Mouse (Mus musculus) adrenal gland, postnatal 36 days (tissue): ENCODE measurements around the gene Hyou1. TPM values are rescaled to one million over a fixed set of nuclear protein-coding genes. Genes with fewer than 3 reads are reported as not detected.
"Not testable (repeated sequence)": the region's sequence is repeated elsewhere in the genome, so short reads cannot be mapped to it uniquely, and the experiment has no call there.

ENCODE experiments used
- DNase-seq, 2 experiments: peaks; one replicate each; pipeline ENCODE4 v3.0.0; 2021; ENCODE audit warnings: mixed read lengths in 1 of 2
- total RNA-seq, 2 experiments: library from RNA; stranded (reverse); gene quantifications; 2 replicates each; pipeline ENCODE4 v1.2.3; 2021

Gene Hyou1
- total RNA-seq, 2 experiments from 2014 or later, result 203 to 204 TPM

DNA sequence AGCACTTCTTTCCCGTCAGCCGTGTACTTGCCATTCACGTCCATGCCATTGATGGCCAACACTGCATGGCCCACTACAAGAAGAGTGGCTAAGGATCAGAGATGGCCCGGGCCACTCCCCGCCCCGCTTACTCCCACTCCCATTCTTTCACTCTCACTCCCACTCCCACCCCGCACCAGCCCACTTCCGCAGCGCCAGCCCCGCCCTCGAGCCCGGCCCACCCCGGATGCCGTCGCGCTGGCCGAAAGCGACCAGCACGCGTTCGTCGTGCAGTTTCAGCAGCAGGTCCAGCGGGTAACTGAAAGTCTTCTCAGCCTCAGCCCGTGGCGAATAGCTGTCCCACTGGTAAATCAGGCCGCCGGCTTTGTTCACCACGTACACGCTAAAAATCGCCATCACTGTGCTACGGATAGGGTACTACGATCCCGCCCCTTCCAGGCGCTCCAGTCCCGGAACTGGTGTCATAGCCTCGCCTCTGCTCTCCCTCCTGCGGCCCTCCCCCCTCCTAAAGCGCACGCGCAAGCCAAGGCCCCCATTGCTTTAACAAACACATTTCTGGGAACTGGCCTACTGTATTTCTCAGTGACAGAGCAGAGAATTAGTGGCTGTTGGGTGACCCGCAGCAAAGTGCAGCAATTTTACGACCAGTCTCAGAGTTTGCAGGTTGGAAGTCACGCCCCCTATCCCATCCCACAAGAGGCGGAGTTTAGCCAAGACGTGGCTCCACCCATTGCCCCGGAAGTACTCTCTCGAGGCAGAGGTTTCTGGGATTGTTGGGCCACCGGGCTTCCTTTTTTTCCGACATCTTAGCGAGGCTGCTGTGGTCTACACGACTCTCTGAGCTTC, 27.8 kb downstream of the Hyou1 start, which contains the start of the genes Rps25 and Trappc4:
TSS of gene Rps25 (plus strand) at position 234 of the 846 bp plus-strand sequence.
TSS of gene Trappc4 (minus strand) at position 695 of the 846 bp plus-strand sequence.
- DNase-seq, result peak; percentile 93 to 95

DNA sequence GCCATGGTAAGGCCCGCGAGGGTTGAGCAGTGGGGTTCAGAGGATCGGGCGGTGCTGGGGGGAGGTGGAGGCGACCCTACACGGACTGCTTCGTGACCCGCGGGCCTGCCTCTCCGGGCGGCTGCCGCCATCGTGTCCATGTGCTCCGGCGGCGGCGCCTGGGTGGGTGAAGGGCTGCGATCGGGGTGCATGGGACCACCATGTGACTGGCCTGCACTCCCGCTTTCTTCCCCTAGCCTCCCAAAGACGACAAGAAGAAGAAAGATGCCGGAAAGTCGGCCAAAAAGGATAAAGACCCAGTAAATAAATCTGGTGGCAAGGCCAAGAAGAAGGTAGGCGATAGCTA, 28.4 kb downstream of the Hyou1 start:
- no peak for DNase-seq

DNA sequence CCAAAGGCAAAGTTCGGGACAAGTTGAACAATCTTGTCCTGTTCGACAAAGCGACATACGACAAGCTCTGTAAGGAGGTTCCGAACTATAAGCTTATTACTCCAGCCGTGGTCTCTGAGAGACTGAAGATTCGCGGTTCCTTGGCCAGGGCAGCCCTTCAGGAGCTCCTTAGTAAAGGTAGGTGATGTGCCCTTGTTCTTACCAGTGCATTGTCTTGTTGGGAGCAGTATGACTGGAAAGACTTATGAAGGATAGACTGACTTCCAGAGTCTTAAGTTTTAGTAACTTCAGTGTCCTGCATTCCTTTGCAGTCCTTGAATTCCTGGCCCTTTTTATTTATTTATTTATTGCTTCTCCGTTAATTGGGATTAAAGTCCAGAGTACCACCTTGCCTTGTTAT, 29.4 kb downstream of the Hyou1 start:
- not testable (repeated sequence) for DNase-seq

DNA sequence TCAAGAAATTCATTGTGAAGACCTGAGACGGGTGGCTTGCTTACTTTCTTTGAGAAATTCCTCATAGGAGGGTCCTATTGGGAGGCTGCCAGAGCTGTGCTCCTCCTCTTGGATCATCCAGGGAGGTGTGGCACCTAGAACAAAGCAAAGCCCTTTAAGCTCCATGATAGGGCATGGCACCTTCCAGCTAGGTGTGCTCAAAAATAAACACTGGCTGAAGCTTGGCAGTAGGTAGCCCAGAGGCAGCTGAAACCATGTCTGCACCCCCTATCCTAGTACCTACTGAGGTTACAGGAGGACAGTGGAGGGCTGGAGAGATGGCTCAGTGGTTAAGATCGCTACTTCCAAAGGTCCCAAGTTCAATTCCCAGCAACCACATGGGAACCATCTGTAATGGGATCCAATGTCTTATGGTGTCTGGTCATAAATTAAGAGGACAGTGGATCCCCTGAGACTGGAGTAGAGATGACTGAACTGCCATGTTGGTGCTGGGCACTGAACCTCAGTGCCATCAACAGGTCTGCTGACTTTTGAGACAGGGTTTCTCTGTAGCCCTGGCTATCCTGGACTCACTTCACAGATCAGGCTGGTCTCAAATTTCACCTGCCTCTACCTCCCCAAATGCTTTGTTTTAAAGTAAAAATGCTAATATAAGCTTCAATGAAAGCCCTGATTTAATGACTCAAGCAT, 31.5 kb downstream of the Hyou1 start:
- DNase-seq, result no peak

DNA sequence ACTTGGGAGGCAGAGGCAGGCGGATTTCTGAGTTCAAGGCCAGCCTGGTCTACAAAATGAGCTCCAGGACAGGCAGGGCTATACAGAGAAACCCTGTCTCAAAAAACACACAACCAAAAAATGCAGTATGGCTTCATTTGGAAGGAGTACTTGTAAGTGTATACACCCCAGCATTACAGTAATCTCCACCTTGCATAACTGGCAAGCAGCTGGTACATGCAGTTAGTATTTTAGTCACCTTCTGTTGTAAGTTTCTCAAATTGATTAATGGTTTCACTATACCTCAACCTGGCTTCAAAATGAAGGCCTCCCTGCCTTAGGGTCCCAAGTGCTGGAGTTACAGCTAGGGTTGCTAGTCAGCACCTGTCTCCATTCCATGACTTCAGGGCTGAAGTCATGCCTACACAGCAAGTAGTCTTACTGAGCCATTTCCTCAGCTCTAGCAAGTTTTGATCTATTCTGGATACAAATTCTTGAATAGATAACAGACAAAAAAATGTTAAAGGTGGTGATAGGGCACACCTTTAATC, 32.4 kb downstream of the Hyou1 start:
- no peak for DNase-seq

DNA sequence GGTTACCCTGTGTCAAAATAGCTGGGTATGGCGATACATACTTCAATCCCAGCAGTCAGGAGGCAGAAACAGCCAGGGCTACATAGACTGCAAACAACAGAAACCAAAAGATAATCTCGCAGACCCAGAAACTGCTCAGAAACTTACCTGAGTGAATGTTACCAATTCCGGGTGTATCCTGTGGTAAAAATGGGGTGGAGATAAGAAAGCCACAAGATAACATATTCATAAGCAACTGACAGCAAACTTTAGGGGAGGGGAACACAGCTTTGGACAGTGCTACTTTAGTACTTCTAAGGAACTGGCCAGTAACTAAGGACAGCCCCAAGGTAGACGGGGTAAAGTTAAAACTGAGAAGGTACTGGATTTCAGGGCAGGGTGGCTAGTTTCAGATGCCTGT, 33.0 kb downstream of the Hyou1 start:
- DNase-seq, result no peak

DNA sequence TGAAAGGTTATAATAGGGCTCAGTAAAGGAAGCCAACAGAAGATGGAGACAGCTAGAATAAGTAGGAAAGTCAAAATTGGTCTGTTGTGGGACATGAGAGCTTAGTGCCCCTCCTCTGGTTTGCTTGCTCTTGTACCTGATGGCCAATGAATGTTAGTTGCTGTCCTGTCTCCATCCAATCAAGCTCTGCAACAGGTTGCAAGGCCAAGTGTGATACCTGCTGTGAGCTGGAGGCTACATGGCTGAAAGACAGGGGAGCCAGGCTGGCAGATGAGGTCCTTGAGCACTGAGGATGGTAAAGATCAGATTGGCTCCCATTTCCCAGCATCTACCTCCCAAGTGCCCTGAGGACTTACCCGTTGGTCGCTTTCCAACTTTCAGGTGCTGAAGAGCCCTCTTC, 33.5 kb downstream of the Hyou1 start:
- no peak for DNase-seq

DNA sequence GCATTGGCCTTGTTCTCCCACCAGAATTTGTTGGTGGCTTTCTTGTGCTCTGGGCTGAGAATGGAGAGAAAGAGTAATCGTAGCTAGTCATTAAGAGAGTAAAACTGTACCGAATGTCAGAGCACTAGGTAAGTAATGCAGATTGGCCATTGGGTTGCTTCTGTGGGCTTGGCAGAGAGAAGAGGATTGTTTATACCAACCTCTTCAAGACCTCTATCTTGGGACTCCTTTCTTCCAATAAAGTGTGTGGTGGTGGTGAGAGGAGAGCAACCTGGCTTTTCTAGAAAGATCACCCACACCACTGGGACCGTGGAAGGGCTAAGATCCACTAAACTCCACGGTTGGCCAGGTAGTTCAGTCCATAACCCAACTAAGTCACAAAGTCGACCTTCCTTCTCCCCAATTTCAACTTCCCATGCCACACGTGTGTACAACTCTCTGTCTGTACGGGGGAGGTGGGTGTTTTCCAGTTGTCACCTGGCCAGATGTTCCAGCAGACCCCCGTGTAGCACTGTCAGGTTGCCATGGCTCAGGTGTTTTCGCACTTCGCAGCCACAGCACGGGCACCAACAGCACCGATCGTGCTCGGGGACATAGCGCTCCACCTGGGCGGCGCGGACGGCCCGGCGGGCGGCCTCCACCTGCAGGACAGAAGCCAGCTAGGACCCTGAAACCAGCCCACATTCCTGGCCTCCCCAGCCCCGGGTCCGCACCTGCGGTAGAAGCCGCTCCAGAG, 38.0 kb downstream of the Hyou1 start:
- DNase-seq, result no peak

DNA sequence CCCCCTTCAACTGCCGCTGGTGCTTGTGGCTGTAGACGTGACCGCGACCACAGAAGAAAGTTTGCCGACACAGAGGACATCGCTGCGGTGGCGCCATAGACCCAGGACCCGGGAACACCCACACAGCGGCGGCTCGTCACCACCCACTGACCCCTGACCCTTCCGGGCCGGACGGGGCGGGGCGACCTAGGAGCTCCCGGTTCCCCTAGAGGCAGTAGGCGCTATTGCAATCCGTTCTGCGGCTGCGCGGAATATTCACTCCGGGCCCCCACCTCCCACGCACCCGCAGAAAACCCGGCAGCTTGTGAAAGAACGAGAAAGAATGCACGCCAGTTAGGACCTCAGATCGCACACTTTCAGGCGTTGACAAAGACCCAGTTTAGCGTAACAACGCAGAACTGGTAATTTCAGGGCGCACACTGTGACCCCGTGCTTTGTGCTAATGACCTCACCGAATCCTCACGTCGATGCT, 38.6 kb downstream of the Hyou1 start:
- DNase-seq, result peak; percentile 98 to 99

DNA sequence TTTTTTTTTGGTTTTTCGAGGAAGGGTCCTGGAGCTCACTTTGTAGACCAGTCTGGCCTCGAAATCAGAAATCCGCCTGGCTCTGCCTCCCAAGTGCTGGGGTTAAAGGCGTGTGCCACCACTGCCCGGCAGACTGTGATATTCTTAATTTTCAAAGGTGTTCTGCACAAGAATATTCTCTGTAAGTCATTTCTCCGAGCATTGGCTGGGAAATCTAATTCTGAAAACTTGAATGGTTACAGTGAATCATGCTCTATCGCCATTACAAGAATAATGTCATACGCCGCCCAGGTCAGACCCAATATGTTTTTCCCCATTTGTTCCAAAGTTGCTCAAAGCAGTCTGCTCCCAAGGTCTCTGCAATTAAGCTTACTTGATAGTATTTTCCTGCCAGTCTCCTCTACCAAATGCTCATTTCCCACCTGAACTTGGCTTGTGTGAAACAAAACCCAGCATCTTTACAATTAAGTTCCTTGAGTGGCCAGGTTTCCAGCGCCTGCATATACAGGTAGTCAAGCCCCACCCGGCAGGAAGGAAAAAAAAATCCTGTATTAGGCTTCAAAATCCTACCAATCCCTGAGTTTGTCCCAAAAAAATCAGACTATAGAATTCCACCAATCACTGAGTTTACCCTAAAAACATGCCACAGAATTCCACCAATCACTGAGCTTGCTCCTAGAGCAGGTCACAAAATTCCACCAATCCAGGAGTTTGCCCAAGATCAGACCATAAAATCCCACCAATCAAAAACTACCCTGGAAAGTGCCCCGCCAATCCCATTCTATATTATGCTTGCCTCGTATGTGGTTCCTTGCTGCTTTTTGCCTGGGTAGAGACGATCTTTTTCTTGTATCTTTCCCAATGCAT, 39.5 kb downstream of the Hyou1 start, which contains the start of gene Ccdc84:
TSS of gene Ccdc84 (minus strand) at position 51 of the 867 bp plus-strand sequence.
- DNase-seq, result no peak

DNA sequence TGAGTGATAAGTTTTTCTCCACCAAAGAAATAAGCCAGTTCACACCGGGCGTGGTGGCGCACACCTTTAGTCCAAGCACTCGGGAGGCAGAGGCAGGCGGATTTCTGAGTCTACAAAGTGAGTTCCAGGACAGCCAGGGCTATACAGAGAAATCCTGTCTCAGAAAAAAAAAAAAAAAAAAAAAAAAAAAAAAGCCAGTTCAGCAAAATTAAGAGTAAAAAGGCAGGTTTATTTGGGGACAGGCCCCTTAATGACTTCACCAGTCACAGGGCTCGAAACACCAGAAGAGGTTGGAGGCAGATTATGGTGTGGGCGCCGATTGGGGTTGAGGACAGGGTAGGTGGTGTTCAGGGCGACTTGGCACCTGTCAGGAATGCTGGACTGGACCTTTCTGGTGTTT, 40.4 kb downstream of the Hyou1 start:
- DNase-seq, result not testable (repeated sequence)

DNA sequence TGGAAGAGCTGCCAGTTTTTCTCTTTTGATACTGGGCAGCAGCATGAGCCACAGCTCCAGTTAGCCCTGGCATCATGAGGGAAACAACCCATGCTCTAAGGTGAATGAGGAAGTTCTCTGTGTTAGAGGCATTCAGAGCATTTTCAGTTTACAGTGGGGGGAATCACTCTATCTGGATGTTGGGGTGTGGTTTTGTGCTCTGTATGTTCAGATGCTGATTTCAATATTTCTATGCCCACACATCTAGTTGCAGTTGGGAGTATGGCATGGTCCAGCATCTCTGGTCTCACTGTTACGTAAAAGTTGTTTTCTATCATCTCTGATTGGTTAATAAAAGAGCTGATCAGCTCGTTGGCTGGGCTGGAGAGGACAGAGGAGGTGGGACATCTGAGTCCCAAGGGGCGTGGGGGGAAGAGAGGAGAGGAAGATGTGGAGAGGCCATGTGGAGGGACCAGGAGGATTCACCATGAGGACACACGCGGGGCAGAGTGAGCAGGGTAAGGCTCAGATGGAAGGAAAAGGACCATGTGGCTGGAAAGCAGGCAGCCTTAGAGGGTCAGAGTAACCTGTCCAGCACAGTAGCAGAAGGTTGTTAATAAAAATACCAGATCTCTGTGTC, 41.1 kb downstream of the Hyou1 start:
- no peak for DNase-seq

DNA sequence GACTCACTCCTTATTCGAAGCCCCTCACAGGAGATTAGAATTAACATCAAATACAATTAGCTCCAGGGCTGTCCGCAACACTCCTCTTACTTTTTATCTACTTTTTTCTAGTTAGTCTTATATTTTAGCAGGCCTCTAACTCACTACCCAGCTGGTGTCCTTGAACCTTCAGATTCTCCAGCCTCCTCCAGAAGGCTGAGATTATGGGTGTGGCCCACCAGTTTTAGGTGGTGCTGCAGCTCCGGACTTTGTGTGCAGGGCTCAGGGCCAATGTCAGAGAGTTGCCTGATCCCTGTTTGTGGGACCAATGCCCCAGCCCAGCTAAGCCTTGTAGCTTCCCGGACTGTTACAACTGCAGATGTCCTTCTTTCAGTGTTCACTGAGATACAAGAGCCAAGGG, 44.3 kb downstream of the Hyou1 start:
- DNase-seq, result no peak

DNA sequence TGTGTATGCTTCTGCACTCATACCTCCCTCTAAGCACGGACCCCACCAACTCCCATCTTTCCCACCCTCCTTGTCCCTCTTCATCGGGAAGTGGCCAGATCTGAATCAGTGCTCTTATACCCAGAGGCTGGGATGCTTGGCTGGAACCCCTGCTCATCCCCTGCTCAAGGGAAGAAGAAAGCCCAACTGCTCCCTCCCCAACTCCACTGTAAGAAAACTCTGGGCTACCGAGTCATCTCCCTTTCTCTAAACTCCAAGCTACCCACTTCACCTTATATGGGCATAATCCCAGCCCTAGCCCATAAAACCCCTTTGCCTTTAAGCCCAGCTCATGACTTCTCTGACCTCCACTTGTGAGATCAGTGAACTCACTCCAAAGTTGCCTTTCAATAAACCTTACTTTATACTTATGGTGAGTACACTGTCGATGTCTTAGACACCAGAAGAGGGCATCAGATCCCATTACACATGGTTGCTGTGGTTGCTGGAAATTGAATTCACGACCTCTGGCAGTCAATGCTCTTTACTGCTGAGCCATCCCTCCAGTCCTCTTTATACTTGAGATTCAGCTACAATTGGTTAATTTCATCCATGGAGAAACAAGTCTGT, 53.4 kb downstream of the Hyou1 start:
- no peak for DNase-seq

DNA sequence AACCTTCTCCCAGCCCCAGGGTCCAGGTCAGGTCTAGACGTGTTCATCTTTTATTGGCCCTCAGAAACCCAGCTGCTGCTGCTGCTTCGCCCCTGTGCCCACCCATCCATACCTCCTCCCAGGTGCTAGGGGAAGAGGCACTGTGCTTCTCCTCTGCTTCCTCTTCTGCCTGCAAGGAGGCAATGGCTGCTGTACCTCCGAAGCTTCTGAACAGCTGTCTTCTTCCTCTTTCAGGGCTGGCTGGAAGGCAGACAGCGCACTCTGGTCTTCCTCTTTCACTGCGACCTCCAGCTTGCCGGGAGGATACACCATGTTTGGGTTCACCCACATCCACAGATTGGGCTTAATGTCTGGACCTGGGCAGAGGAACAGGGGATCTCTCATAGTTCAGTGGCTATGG, 56.5 kb downstream of the Hyou1 start:
- DNase-seq, result no peak

DNA sequence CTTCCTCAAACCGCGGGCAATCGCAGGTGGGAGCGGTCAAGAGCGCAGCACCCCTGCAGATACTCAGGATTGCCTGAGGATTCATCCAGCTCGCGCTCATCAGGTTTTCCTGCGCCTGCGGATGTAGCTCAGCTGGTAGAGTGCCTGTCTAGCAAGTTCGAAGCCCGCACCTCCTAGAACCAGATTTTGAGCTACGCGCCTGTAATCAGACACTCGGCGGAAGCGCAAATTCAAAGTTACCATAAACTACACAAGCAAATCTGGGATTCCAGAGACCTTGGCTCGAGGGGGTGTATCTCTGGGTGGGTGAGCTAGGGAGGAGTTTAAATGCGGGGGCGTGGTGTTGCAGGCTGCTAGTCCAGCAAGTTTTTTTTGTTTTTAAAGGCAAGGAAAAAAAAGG, 61.7 kb downstream of the Hyou1 start, which contains the start of gene Foxr1:
TSS of gene Foxr1 (minus strand) at position 176 of the 400 bp plus-strand sequence.
- no peak for DNase-seq
